Mouse (Mus musculus) embryonic facial prominence, embryonic 10.5 days (tissue): ENCODE measurements around the gene Dnmt3a. TPM values are rescaled to one million over a fixed set of nuclear protein-coding genes. Genes with fewer than 3 reads are reported as not detected.
"Not testable (repeated sequence)": the region's sequence is repeated elsewhere in the genome, so short reads cannot be mapped to it uniquely, and the experiment has no call there.

Source experiments
- DNase-seq: peaks from one replicate; pipeline ENCODE4 v3.0.0-alpha.2; 2017; ENCODE audit warnings: low spot score
- H3K27ac ChIP-seq: fragments of 300-500 bp; sonication (generic); replicated peaks from 2 replicates; pipeline ENCODE4 v1.5.1; 2016; ENCODE audit warnings: mild to moderate bottlenecking
- H3K27me3 ChIP-seq: fragments of 300-500 bp; sonication (generic); replicated peaks from 2 replicates; pipeline ENCODE4 v1.6.1; 2016; ENCODE audit warnings: low read depth, mild to moderate bottlenecking; ENCODE audit not compliant: poor library complexity, severe bottlenecking
- H3K36me3 ChIP-seq: fragments of 300-500 bp; sonication (generic); replicated peaks from 2 replicates; pipeline ENCODE4 v1.6.1; 2016; ENCODE audit warnings: mild to moderate bottlenecking, moderate library complexity
- H3K4me1 ChIP-seq: fragments of 300-500 bp; sonication (generic); 2 replicates; pipeline ENCODE4 v1.6.1; 2016
- H3K4me3 ChIP-seq: fragments of 300-500 bp; sonication (generic); 2 replicates; pipeline ENCODE4 v1.5.1; 2016; ENCODE audit warnings: mild to moderate bottlenecking, moderate library complexity
- H3K9me3 ChIP-seq: fragments of 300-500 bp; sonication (generic); 2 replicates; pipeline ENCODE4 v1.6.1; 2016; ENCODE audit warnings: mild to moderate bottlenecking
- WGBS: fragments of 180-500 bp; shearing (Covaris S2); methylation state at CpG from one replicate; pipeline ENCODE4 v1.1.7; 2016; 5-methylcytosine and 5-hydroxymethylcytosine counted together
- polyA plus RNA-seq: library from polyadenylated mRNA; unstranded; fragments of >200 nt; fragmentation: Nextera tagmentation; extraction: Ambion mirVana; gene quantifications from 2 replicates; pipeline ENCODE4 v1.2.1, GENCODE M21; 2016

Dnmt3a gene
- polyA plus RNA-seq, 1 experiment from 2014 or later, result 179 TPM

- Histone ChIP-seq H3K27ac (no peak overlapping the region), H3K4me1 (peaks cover 20% of the 10 kb centered on the region)
- WGBS, result 23% methylated on average over 14 of the region's 14 CpGs
These were observed 112.0 kb downstream of the Dnmt3a start for GRCm38 (mm10) chr12:3917668-3918341.

GRCm38 (mm10) chr12:3918577-3918976, 112.8 kb downstream of the Dnmt3a start:
- Histone ChIP-seq H3K4me1 (peaks cover 20% of the 10 kb centered on the region), H3K36me3 (0 out of 2 replicates have a peak, but pooled peaks cover 6% of the 10 kb centered on the region), H3K27ac (no peak overlapping the region), H3K4me3 (no peak overlapping the region), H3K27me3 (no peaks in the 10 kb centered on the region), H3K9me3 (no peaks in the 10 kb centered on the region)
- 68% methylated on average over 3 of the region's 3 CpGs for WGBS
- DNase-seq, result no peak

More at GRCm38 (mm10) chr12:3917668-3918341, 112.0 kb downstream of the Dnmt3a start:
- Histone ChIP-seq H3K4me3 (no peak overlapping the region; the same call in 1 of the 2 replicates), H3K9me3 (no peaks in the 10 kb centered on the region), H3K27me3 (no peaks in the 10 kb centered on the region), H3K36me3 (0 out of 2 replicates have a peak, but pooled peaks cover 6% of the 10 kb centered on the region)
- DNase-seq, result peak; percentile 30

GRCm38 (mm10) chr12:3919423-3919822, 113.6 kb downstream of the Dnmt3a start:
- no peak for DNase-seq
- Histone ChIP-seq H3K4me3 (no peak overlapping the region), H3K27me3 (no peaks in the 10 kb centered on the region), H3K27ac (no peak overlapping the region), H3K36me3 (0 out of 2 replicates have a peak, but pooled peaks cover 6% of the 10 kb centered on the region), H3K9me3 (no peaks in the 10 kb centered on the region), H3K4me1 (peaks cover 20% of the 10 kb centered on the region)
- 79% methylated on average over 3 of the region's 3 CpGs for WGBS

GRCm38 (mm10) chr12:3926127-3926526, 120.3 kb downstream of the Dnmt3a start:
- Histone ChIP-seq H3K36me3 (no peaks in the 10 kb centered on the region), H3K27ac (no peak overlapping the region), H3K4me1 (no peaks in the 10 kb centered on the region), H3K9me3 (no peaks in the 10 kb centered on the region), H3K27me3 (no peaks in the 10 kb centered on the region), H3K4me3 (no peak overlapping the region)
- 2% methylated on average over 1 of the region's 1 CpGs for WGBS
- DNase-seq, result peak; percentile 69

- Histone ChIP-seq H3K27me3 (no peaks in the 10 kb centered on the region), H3K4me3 (no peak overlapping the region), H3K36me3 (no peaks in the 10 kb centered on the region), H3K9me3 (no peaks in the 10 kb centered on the region), H3K4me1 (no peaks in the 10 kb centered on the region), H3K27ac (no peak overlapping the region)
- WGBS, result 76% methylated on average over 3 of the region's 3 CpGs
- no peak for DNase-seq
These were observed 123.0 kb downstream of the Dnmt3a start for GRCm38 (mm10) chr12:3928841-3929240.

- H3K9me3 ChIP-seq, H3K27ac ChIP-seq, H3K36me3 ChIP-seq, H3K4me3 ChIP-seq, DNase-seq, H3K27me3 ChIP-seq, H3K4me1 ChIP-seq: not testable (repeated sequence)
- WGBS, result 94% methylated on average over 40 of the region's 47 CpGs
These were observed 124.5 kb downstream of the Dnmt3a start for GRCm38 (mm10) chr12:3930090-3930865.

- Histone ChIP-seq H3K36me3 (no peaks in the 10 kb centered on the region), H3K27ac (no peak overlapping the region), H3K4me3 (no peak overlapping the region), H3K9me3 (no peaks in the 10 kb centered on the region), H3K4me1 (peaks cover 8% of the 10 kb centered on the region), H3K27me3 (peaks cover 17% of the 10 kb centered on the region)
- WGBS, result 17% methylated on average over 11 of the region's 11 CpGs
- DNase-seq, result peak; percentile 21
These were observed 136.2 kb downstream of the Dnmt3a start for GRCm38 (mm10) chr12:3942026-3942425.

GRCm38 (mm10) chr12:3944454-3945073, 138.8 kb downstream of the Dnmt3a start:
- no peak for DNase-seq
- 57% methylated on average over 4 of the region's 4 CpGs for WGBS
- Histone ChIP-seq H3K9me3 (no peaks in the 10 kb centered on the region), H3K36me3 (no peaks in the 10 kb centered on the region), H3K4me3 (no peak overlapping the region), H3K27ac (no peak overlapping the region), H3K27me3 (peaks cover 24% of the 10 kb centered on the region), H3K4me1 (peaks cover 6% of the 10 kb centered on the region; the same call in 1 of the 2 replicates)

- Histone ChIP-seq H3K36me3 (no peaks in the 10 kb centered on the region), H3K4me3 (no peak overlapping the region), H3K4me1 (no peaks in the 10 kb centered on the region), H3K27me3 (peaks cover 17% of the 10 kb centered on the region), H3K9me3 (no peaks in the 10 kb centered on the region), H3K27ac (no peak overlapping the region)
- WGBS, result 78% methylated on average over 6 of the region's 6 CpGs
- DNase-seq, result no peak
These were observed 141.7 kb downstream of the Dnmt3a start for GRCm38 (mm10) chr12:3947503-3947902.

GRCm38 (mm10) chr12:3954651-3955050, 148.8 kb downstream of the Dnmt3a start, which contains the start of gene Pomc:
Pomc (plus strand) TSS chr12:3954951.
- Histone ChIP-seq H3K4me1 (peaks cover 4% of the 10 kb centered on the region), H3K36me3 (no peaks in the 10 kb centered on the region), H3K4me3 (no peak within 1 kb of the TSS), H3K27ac (no peak within 1 kb of the TSS), H3K27me3 (peaks cover 28% of the 10 kb centered on the region), H3K9me3 (0 out of 2 replicates have a peak, but pooled peaks cover under 1% of the 10 kb centered on the region)
- WGBS, result 20% methylated on average over 22 of the region's 22 CpGs
- DNase-seq, result no peak

- peak; percentile 30 for DNase-seq
- 28% methylated on average over 10 of the region's 10 CpGs for WGBS
- peaks cover 11% of the 10 kb centered on the region for H3K4me1 ChIP-seq
- H3K9me3 ChIP-seq, result 0 out of 2 replicates have a peak, but pooled peaks cover 3% of the 10 kb centered on the region
- no peak overlapping the region for H3K4me3 ChIP-seq
- peaks cover 28% of the 10 kb centered on the region for H3K27me3 ChIP-seq
- no peak overlapping the region for H3K27ac ChIP-seq
- H3K36me3 ChIP-seq, result no peaks in the 10 kb centered on the region
These were observed 149.6 kb downstream of the Dnmt3a start for GRCm38 (mm10) chr12:3955371-3955770.

- H3K27ac ChIP-seq, result no peak overlapping the region
- DNase-seq, result no peak
- H3K4me1 ChIP-seq, result peaks cover 15% of the 10 kb centered on the region
- no peaks in the 10 kb centered on the region for H3K36me3 ChIP-seq
- H3K9me3 ChIP-seq, result 0 out of 2 replicates have a peak, but pooled peaks cover 3% of the 10 kb centered on the region
- H3K27me3 ChIP-seq, result peaks cover 28% of the 10 kb centered on the region
- WGBS, result 13% methylated on average over 3 of the region's 3 CpGs
- no peak overlapping the region for H3K4me3 ChIP-seq
These were observed 150.5 kb downstream of the Dnmt3a start for GRCm38 (mm10) chr12:3956351-3956750.
